Mouse (Mus musculus) embryonic fibroblast, embryonic 13.5 days (primary cell): ENCODE measurements around the gene Des. TPM values are rescaled to one million over a fixed set of nuclear protein-coding genes. Genes with fewer than 3 reads are reported as not detected.

Experiments
- H3K27ac ChIP-seq: 2 replicates; pipeline ENCODE4 v1.5.1; 2012; ENCODE audit warnings: low read length, control low read depth, inconsistent platforms; ENCODE audit not compliant: insufficient read depth
- H3K4me1 ChIP-seq: 2 replicates; pipeline ENCODE4 v1.6.1; 2011; ENCODE audit warnings: low read length; ENCODE audit not compliant: control insufficient read depth, insufficient read depth
- H3K4me3 ChIP-seq: 2 replicates; pipeline ENCODE4 v1.5.1; 2011; ENCODE audit warnings: mild to moderate bottlenecking, control low read depth, low read length; ENCODE audit not compliant: insufficient read depth
- CTCF ChIP-seq: IDR thresholded peaks from 2 replicates; pipeline ENCODE4 v1.5.1; 2011; ENCODE audit warnings: mild to moderate bottlenecking, control low read depth, low read length, moderate library complexity, borderline replicate concordance; ENCODE audit not compliant: insufficient read depth
- POLR2A ChIP-seq: IDR thresholded peaks from 2 replicates; pipeline ENCODE4 v1.6.1; 2011; ENCODE audit warnings: low read depth, mild to moderate bottlenecking, control low read depth, low read length, moderate library complexity
- polyA plus RNA-seq: library from polyadenylated mRNA; stranded (reverse); fragments of >200 nt; gene quantifications from 2 replicates; pipeline ENCODE4 v1.2.4, GENCODE M21; 2011; ENCODE audit warnings: low read depth; ENCODE audit not compliant: missing spikeins, insufficient read length

The Des gene
- polyA plus RNA-seq, 1 experiment = 11.3 TPM

DNA sequence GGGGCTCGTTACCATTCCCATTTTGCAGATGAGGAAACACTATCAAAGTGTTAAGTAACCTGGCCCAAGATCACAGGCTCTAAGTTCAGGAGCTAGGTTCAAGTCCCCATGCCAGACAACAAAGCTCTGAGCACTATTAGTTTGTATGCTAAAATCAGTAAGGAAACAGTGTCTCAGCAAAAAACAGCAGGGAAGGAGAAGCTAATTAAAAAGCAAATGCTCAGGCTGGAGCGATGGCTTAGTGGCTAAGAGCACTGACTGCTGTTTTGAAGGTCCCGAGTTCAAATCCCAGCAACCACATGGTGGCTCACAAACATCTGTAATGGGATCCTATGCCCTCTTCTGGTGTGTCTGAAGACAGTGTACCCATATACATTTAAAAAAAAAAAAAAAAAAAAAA lies 52.1 kb downstream of the Des start:
- TF ChIP-seq CTCF (no peak), POLR2A (no peak)
- no peak overlapping the region for H3K27ac ChIP-seq
- no peak overlapping the region for H3K4me3 ChIP-seq
- no peaks in the 10 kb centered on the region for H3K4me1 ChIP-seq

DNA sequence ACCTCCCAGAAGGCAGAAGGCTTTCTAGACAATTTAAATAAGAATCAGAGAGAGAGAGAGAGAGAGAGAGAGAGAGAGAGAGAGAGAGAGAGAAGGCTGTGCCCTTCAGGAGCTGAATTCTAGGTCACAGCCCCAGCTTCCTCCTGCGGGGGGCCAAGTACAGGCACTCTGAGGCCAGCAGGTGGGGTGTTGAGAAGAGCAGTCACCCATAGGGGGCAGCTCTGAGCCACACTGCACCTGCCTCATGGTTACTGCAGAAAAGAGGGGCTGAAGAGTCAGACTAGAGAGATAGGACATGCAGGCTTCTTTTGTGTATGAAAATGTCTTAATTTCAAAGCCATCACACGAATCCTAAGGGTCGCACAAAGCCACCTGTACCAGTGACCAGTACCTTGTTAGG lies 53.6 kb downstream of the Des start:
- Histone ChIP-seq H3K4me1 (no peaks in the 10 kb centered on the region), H3K4me3 (no peak overlapping the region), H3K27ac (no peak overlapping the region)
- TF ChIP-seq POLR2A (no peak), CTCF (peak; percentile 26; the same call in 1 of the 2 replicates)

Other genes starting within 250 kb of the Des start
- 9.1 and 10.3 TPM in 2 replicates for gene Nhej1, start 235.1 kb upstream of the Des start, polyA plus RNA-seq
- gene Slc23a3, start 226.4 kb upstream of the Des start, polyA plus RNA-seq = 0.42 TPM in 1 of 2 replicates, not detected in the other
- gene Cnppd1, start 217.6 kb upstream of the Des start, polyA plus RNA-seq = 34.2 and 40.9 TPM in 2 replicates
- gene Retreg2, start 217.6 kb upstream of the Des start, polyA plus RNA-seq = 31.9 and 44.3 TPM in 2 replicates
- 11.8 and 14.8 TPM in 2 replicates for gene Zfand2b, start 191.7 kb upstream of the Des start, polyA plus RNA-seq
- gene Abcb6, start 179.9 kb upstream of the Des start, polyA plus RNA-seq = 7.0 and 13.4 TPM in 2 replicates
- 10.1 and 15.6 TPM in 2 replicates for gene Ankzf1, start 168.2 kb upstream of the Des start, polyA plus RNA-seq
- 31.1 and 32.6 TPM in 2 replicates for gene Atg9a, start 168.1 kb upstream of the Des start, polyA plus RNA-seq
- gene Glb1l, start 149.5 kb upstream of the Des start, polyA plus RNA-seq = 25.1 and 34.3 TPM in 2 replicates
- 57.3 and 59.4 TPM in 2 replicates for gene Stk16, start 149.5 kb upstream of the Des start, polyA plus RNA-seq
- 27.8 and 46.8 TPM in 2 replicates for gene Tuba4a, start 140.5 kb upstream of the Des start, polyA plus RNA-seq
- gene A630095N17Rik, start 128.2 kb upstream of the Des start, polyA plus RNA-seq = not detected in 2 replicates
- 28.4 and 31.8 TPM in 2 replicates for gene Dnajb2, start 123.9 kb upstream of the Des start, polyA plus RNA-seq
- gene Ptprn, start 95.8 kb upstream of the Des start, polyA plus RNA-seq = 67.6 and 114 TPM in 2 replicates
- not detected in 2 replicates for gene Resp18, start 81.9 kb upstream of the Des start, polyA plus RNA-seq
- 79.7 and 96.9 TPM in 2 replicates for gene Dnpep, start 42.3 kb upstream of the Des start, polyA plus RNA-seq
- 54.2 and 56.4 TPM in 2 replicates for gene Speg, start 15.0 kb downstream of the Des start, polyA plus RNA-seq
- 70.6 and 77.6 TPM in 2 replicates for gene Gmppa, start 75.6 kb downstream of the Des start, polyA plus RNA-seq
- gene Asic4, start 90.1 kb downstream of the Des start, polyA plus RNA-seq = not detected in 2 replicates
- 68.1 and 82.3 TPM in 2 replicates for gene Chpf, start 119.0 kb downstream of the Des start, polyA plus RNA-seq
- 0.70 and 1.2 TPM in 2 replicates for gene Tmem198, start 119.2 kb downstream of the Des start, polyA plus RNA-seq
- gene Obsl1, start 146.1 kb downstream of the Des start, polyA plus RNA-seq = 34.9 and 40.0 TPM in 2 replicates
- 3.5 and 5.5 TPM in 2 replicates for gene Inha, start 146.7 kb downstream of the Des start, polyA plus RNA-seq
- 8.7 and 13.4 TPM in 2 replicates for gene Stk11ip, start 161.2 kb downstream of the Des start, polyA plus RNA-seq
- 15.2 and 19.9 TPM in 2 replicates for gene Slc4a3, start 185.9 kb downstream of the Des start, polyA plus RNA-seq